Mouse (Mus musculus) thymus, adult 2 months (tissue): ENCODE results near the gene Alkbh1. TPM values are rescaled to one million over a fixed set of nuclear protein-coding genes. Genes with fewer than 3 reads are reported as not detected.

Experiments used
- DNase-seq: peaks from one replicate; pipeline ENCODE4 v3.0.0; 2021
- H3K27ac ChIP-seq: fragments of 200-500 bp; 2 replicates; pipeline ENCODE4 v1.5.1; 2012; ENCODE audit warnings: low read length, control low read depth; ENCODE audit not compliant: control insufficient read depth, insufficient read depth
- H3K27me3 ChIP-seq: fragments of 200-500 bp; 2 replicates; pipeline ENCODE4 v1.6.1; 2012; ENCODE audit warnings: mild to moderate bottlenecking, low read length, moderate library complexity, mixed read lengths; ENCODE audit not compliant: control insufficient read depth, insufficient read depth
- H3K36me3 ChIP-seq: fragments of 200-500 bp; 2 replicates; pipeline ENCODE4 v1.6.1; 2012; ENCODE audit warnings: mild to moderate bottlenecking, low read length, moderate library complexity; ENCODE audit not compliant: control insufficient read depth, insufficient read depth
- H3K4me1 ChIP-seq: fragments of 200-500 bp; replicated peaks from 2 replicates; pipeline ENCODE4 v1.6.1; 2012; ENCODE audit warnings: low read length; ENCODE audit not compliant: control insufficient read depth, insufficient read depth
- H3K4me3 ChIP-seq: fragments of 200-500 bp; 2 replicates; pipeline ENCODE4 v1.5.1; 2012; ENCODE audit warnings: mild to moderate bottlenecking, low read length, control low read depth, moderate library complexity; ENCODE audit not compliant: control insufficient read depth, insufficient read depth
- CTCF ChIP-seq: fragments of 200-500 bp; IDR thresholded peaks from 2 replicates; pipeline ENCODE4 v1.5.1; 2012; ENCODE audit warnings: mild to moderate bottlenecking, control low read depth, low read length, moderate library complexity, borderline replicate concordance; ENCODE audit not compliant: control insufficient read depth, poor library complexity, insufficient read depth; ENCODE audit errors: extremely low read depth
- POLR2A ChIP-seq: fragments of 200-500 bp; IDR thresholded peaks from 2 replicates; pipeline ENCODE4 v1.6.1; 2012; ENCODE audit warnings: mild to moderate bottlenecking, low read length, control low read depth, moderate library complexity; ENCODE audit not compliant: control insufficient read depth, poor library complexity, insufficient read depth; ENCODE audit errors: extremely low read depth
- WGBS: fragments of 180-500 bp; shearing (Covaris S2); methylation state at CpG from one replicate; pipeline ENCODE4 v1.1.7; 2018; 5-methylcytosine and 5-hydroxymethylcytosine counted together
- polyA plus RNA-seq: library from polyadenylated mRNA; depleted of rRNA; stranded (reverse); fragments of >200 nt; gene quantifications from 2 replicates; pipeline ENCODE4 v1.2.3, GENCODE M21; 2012

Gene Alkbh1
- polyA plus RNA-seq, 1 experiment, result 42.7 TPM

GRCm38 (mm10) chr12:87397811-87398417 is 45.9 kb downstream of the Alkbh1 start:
- WGBS, result 94% methylated on average over 4 of the region's 4 CpGs
- no peak for TF ChIP-seq CTCF
- no peak for TF ChIP-seq POLR2A
- Histone ChIP-seq H3K27ac (no peak overlapping the region), H3K36me3 (no peaks in the 10 kb centered on the region), H3K4me3 (no peak overlapping the region), H3K4me1 (no peaks in the 10 kb centered on the region), H3K27me3 (no peaks in the 10 kb centered on the region)
- DNase-seq, result no peak

GRCm38 (mm10) chr12:87397126-87397525 is 46.7 kb downstream of the Alkbh1 start:
- H3K27ac ChIP-seq, result no peak overlapping the region
- 82% methylated on average over 4 of the region's 4 CpGs for WGBS
- no peak overlapping the region for H3K4me3 ChIP-seq
- no peak for DNase-seq
- no peaks in the 10 kb centered on the region for H3K4me1 ChIP-seq
- no peak for TF ChIP-seq POLR2A
- TF ChIP-seq CTCF, result no peak
- no peaks in the 10 kb centered on the region for H3K36me3 ChIP-seq
- H3K27me3 ChIP-seq, result no peaks in the 10 kb centered on the region

DNA sequence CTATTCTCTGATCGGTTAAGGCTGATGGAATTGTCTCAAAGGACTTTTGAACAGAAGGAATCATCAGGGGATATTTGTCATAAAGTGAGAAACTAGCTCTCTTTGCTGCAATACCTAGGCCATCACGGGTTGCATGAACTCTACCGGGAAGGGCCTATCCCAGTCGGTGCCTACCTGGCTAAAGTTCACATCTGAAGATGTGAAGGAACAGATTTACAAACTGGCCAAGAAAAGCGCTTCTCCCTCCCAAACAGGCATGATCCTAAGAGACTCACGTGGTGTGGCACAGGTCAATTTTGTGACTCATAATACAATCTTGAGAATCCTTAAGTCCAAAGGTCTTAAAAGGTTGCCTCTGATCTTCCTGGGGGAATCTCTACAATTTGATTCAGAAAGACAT is 49.5 kb downstream of the Alkbh1 start:
- Histone ChIP-seq H3K4me1 (no peaks in the 10 kb centered on the region), H3K27ac (no peak overlapping the region), H3K4me3 (no peak overlapping the region), H3K36me3 (no peaks in the 10 kb centered on the region), H3K27me3 (no peaks in the 10 kb centered on the region)
- 96% methylated on average over 6 of the region's 6 CpGs for WGBS
- no peak for DNase-seq
- no peak for TF ChIP-seq CTCF
- TF ChIP-seq POLR2A, result no peak

DNA sequence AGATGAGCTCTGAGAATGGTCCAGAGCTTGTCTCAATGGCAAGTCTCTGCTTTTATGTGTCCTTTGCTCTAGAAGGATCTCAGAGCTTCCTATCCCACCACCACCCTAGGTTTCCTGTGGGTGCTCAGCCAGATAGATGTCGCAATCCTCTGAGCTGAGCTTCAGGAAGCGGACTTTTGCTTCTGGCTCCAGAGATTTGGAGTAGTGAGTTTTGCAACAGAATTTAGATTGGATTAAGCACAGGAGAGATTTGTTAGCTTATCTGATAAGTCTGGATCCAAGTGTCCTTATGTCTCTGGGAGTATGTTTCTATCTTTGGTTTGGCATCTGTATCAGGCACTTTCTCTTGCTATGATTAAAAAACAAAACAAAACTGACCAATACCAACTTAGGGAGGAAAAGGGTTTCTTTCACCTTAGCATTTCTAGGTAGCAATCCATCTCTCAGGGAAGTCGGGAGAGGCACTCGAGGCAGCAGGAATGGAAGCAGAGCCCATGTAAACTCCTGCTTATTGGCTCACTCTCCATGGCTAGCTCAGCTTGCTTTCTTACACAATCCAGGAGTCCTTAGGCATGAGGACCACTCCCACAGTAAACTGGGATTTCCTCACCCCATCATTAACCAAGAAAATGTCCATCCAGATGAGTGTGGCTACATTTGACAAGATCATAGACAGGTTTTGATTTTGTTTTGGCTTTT is 50.2 kb downstream of the Alkbh1 start:
- WGBS, result 81% methylated on average over 4 of the region's 4 CpGs
- H3K4me1 ChIP-seq, result no peaks in the 10 kb centered on the region
- no peak overlapping the region for H3K27ac ChIP-seq
- H3K36me3 ChIP-seq, result no peaks in the 10 kb centered on the region
- no peaks in the 10 kb centered on the region for H3K27me3 ChIP-seq
- no peak for TF ChIP-seq POLR2A
- TF ChIP-seq CTCF, result no peak
- no peak for DNase-seq
- H3K4me3 ChIP-seq, result no peak overlapping the region

DNA sequence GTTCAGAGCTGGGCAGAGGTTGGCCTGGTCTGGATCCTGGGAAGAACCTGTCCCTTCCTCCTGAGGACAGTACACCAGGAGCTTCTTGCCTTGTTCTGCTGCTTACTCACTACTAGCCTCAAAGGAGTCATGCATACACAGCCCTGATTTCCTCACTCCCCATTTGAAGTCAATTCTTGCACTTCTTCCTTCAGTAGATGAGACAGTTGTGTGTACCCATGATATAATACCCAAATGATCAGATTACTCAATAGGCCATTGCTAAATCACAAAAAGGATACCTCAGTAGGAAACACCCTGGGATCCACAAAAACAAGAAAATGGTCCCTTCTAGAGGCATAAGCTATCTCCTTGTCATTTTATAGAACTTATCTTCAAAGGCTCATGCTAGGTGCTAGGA is 52.5 kb downstream of the Alkbh1 start:
- no peak overlapping the region for H3K27ac ChIP-seq
- TF ChIP-seq POLR2A (no peak), CTCF (no peak)
- no peak for DNase-seq
- H3K4me1 ChIP-seq, result peaks cover 2% of the 10 kb centered on the region; the same call in 1 of the 2 replicates
- no peaks in the 10 kb centered on the region for H3K27me3 ChIP-seq
- no peak overlapping the region for H3K4me3 ChIP-seq
- H3K36me3 ChIP-seq, result no peaks in the 10 kb centered on the region

GRCm38 (mm10) chr12:87389231-87389630 is 54.6 kb downstream of the Alkbh1 start:
- Histone ChIP-seq H3K27me3 (no peaks in the 10 kb centered on the region), H3K27ac (no peak overlapping the region), H3K4me3 (no peak overlapping the region), H3K36me3 (no peaks in the 10 kb centered on the region), H3K4me1 (peaks cover 2% of the 10 kb centered on the region; the same call in 1 of the 2 replicates)
- no peak for DNase-seq
- no peak for TF ChIP-seq CTCF
- TF ChIP-seq POLR2A, result no peak
- WGBS, result 89% methylated on average over 3 of the region's 3 CpGs
